Mouse (Mus musculus) C2C12 (cell line): ENCODE data around the gene Klf9. TPM values are rescaled to one million over a fixed set of nuclear protein-coding genes. Genes with fewer than 3 reads are reported as not detected.
A peak's percentile ranks its signal among the peaks of the same experiment; 100 is the strongest.

Source experiments
- H3K27me3 ChIP-seq: one replicate; pipeline ENCODE4 v1.6.1; 2011; ENCODE audit not compliant: control insufficient read depth, insufficient read depth, insufficient read length
- H3K36me3 ChIP-seq: one replicate; pipeline ENCODE4 v1.6.1; 2011; ENCODE audit not compliant: control insufficient read depth, insufficient read depth
- H3K4me3 ChIP-seq: one replicate; pipeline ENCODE4 v1.5.1; 2011; ENCODE audit warnings: mild to moderate bottlenecking, control low read depth; ENCODE audit not compliant: poor library complexity, insufficient read depth, severe bottlenecking
- H3K79me2 ChIP-seq: one replicate; pipeline ENCODE4 v1.6.1; 2011; ENCODE audit not compliant: control insufficient read depth, insufficient read depth
- H3K79me3 ChIP-seq: one replicate; pipeline ENCODE4 v1.6.1; 2011; ENCODE audit warnings: low read depth, control low read depth
- H3ac ChIP-seq: one replicate; pipeline ENCODE3; 2011; ENCODE audit warnings: low read depth; ENCODE audit not compliant: control insufficient read depth, insufficient read length
- CEBPB ChIP-seq: IDR thresholded peaks from one replicate; pipeline ENCODE4 v1.6.1; 2011; ENCODE audit warnings: low read depth, mild to moderate bottlenecking, control low read depth, moderate library complexity
- CTCF ChIP-seq: IDR thresholded peaks from one replicate; pipeline ENCODE4 v1.5.1; 2011; ENCODE audit not compliant: control insufficient read depth, insufficient read depth, insufficient read length
- FOSL1 ChIP-seq: IDR thresholded peaks from one replicate; pipeline ENCODE4 v1.8.0; 2011; ENCODE audit warnings: mild to moderate bottlenecking, low read length; ENCODE audit not compliant: poor library complexity, insufficient read depth, severe bottlenecking
- MAX ChIP-seq: IDR thresholded peaks from one replicate; pipeline ENCODE4 v1.6.1; 2011; ENCODE audit warnings: mild to moderate bottlenecking, control low read depth
- MYOD1 ChIP-seq: IDR thresholded peaks from one replicate; pipeline ENCODE4 v1.6.1; 2011; ENCODE audit warnings: low read depth; ENCODE audit not compliant: control insufficient read depth, insufficient read length
- MYOG ChIP-seq: IDR thresholded peaks from one replicate; pipeline ENCODE4 v1.6.1; 2011; ENCODE audit not compliant: control insufficient read depth, insufficient read length; ENCODE audit errors: extremely low read depth
- USF1 ChIP-seq: IDR thresholded peaks from one replicate; pipeline ENCODE4 v1.6.1; 2011; ENCODE audit warnings: low read depth, mild to moderate bottlenecking, control low read depth, moderate library complexity
- polyA plus RNA-seq: library from polyadenylated mRNA; unstranded; fragments of >200 nt; fragmentation: generic; extraction: Trizol; gene quantifications from one replicate; pipeline ENCODE4 v1.2.1, GENCODE M21; 2012; ENCODE audit warnings: missing spikeins

Klf9 gene
- polyA plus RNA-seq, 1 experiment, result 2.5 TPM

GRCm38 (mm10) chr19:23136202-23136850 is 4.7 kb upstream of the Klf9 start:
- Histone ChIP-seq H3K79me2 (no peaks in the 10 kb centered on the region), H3K4me3 (peak overlapping the region; percentile 18), H3ac (peak overlapping the region; percentile 70), H3K79me3 (no peaks in the 10 kb centered on the region), H3K36me3 (no peaks in the 10 kb centered on the region), H3K27me3 (no peaks in the 10 kb centered on the region)
- TF ChIP-seq MAX (peak; percentile 47), USF1 (peak; percentile 69), MYOD1 (no peak)

DNA sequence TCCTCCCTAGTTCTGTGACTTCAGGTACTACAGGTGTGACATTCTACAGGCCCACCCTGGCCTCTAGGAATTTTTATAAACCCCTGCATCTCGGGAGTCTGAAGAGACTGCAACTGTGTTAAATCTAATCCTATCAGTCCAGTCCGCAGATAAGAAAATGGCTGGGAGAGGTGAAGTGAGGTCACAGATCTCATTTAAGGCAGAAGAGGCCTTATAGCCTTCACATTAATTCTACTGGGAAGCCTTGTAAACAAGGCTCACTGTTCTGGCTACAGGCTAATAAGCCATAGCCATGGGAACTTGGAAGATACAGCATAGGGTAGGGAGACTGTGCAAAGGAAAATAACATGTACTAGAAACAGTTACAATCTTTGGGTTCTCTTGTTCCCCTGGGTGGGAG is 3.7 kb upstream of the Klf9 start:
- H3K79me2 ChIP-seq, result peaks cover 7% of the 10 kb centered on the region
- H3K36me3 ChIP-seq, result no peaks in the 10 kb centered on the region
- no peaks in the 10 kb centered on the region for H3K27me3 ChIP-seq
- no peak overlapping the region for H3ac ChIP-seq
- TF ChIP-seq FOSL1, result no peak
- no peak for TF ChIP-seq CEBPB
- no peak for TF ChIP-seq MYOG
- TF ChIP-seq CTCF, result no peak
- no peak for TF ChIP-seq MAX
- TF ChIP-seq USF1, result no peak
- no peak for TF ChIP-seq MYOD1
- no peaks in the 10 kb centered on the region for H3K79me3 ChIP-seq
- no peak overlapping the region for H3K4me3 ChIP-seq

DNA sequence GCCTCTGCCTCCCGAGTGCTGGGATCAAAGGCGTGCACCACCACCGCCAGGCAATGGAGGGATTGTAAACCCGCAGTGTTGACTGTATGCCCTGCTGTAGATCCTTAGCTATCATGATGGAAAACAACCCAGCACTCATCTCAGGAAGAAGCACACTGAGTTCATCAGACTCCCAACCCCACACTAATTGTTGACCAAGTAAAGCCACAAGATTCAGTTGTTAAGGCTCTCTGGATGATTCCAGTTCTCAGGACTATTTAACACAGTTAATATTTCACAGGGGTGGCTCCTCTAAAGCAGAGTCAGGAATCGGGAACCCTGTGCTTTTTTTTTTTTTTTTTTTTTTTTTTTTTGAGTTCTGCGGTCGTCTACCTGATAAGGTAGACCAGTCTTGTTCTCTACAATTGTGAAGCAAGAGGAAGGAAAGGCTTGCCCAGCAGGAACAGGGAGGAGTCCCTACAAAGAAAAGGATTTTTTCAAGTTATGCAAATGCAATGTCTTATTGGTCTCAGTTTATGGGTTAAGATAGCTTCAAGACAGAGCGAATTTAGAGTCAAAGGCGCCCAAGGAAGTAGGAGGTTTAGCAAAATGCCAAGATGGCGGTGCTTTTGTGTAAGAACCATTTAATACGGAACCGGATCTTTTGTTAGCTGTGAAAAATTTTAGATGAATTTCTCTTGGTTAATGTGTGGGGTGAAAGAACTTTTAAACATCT is 1.1 kb upstream of the Klf9 start:
- H3K79me2 ChIP-seq, result peaks cover 22% of the 10 kb centered on the region
- no peaks in the 10 kb centered on the region for H3K27me3 ChIP-seq
- peak overlapping the region; percentile 49 for H3K4me3 ChIP-seq
- no peak overlapping the region for H3ac ChIP-seq
- no peaks in the 10 kb centered on the region for H3K36me3 ChIP-seq
- no peak for TF ChIP-seq CTCF
- no peak for TF ChIP-seq MYOG
- no peak for TF ChIP-seq USF1
- no peak for TF ChIP-seq CEBPB
- no peak for TF ChIP-seq FOSL1
- no peak for TF ChIP-seq MAX
- no peak for TF ChIP-seq MYOD1
- no peaks in the 10 kb centered on the region for H3K79me3 ChIP-seq

DNA sequence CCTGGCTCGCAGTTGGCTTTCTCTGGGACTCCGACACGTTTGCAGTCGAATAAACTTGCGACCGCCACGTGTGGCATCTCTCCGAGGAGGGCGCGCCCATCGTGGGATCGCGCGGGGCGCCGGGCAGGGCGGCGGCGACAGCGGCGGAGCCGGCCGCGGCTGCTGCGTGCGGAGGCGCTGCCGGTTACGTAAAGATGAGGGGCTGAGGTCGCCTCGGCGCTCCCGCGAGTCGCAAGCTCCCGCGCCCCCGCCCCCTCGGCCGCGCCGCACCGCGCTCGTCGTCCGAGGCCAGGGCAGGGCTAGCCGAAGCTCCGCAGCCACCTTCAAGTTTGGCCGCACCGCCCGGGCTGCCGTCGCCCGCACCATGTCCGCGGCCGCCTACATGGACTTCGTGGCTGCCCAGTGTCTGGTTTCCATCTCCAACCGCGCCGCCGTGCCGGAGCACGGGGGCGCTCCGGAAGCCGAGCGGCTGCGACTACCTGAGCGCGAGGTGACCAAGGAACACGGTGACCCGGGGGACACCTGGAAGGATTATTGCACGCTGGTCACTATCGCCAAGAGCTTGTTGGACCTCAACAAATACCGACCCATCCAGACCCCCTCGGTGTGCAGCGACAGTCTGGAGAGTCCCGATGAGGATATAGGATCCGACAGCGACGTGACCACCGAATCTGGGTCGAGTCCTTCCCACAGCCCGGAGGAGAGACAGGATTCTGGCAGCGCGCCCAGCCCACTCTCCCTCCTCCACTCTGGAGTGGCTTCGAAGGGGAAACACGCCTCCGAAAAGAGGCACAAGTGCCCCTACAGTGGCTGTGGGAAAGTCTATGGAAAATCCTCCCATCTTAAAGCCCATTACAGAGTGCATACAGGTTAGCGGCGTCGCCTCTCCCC is 610 bp downstream of the Klf9 start:
- TF ChIP-seq CTCF, result no peak
- no peak for TF ChIP-seq FOSL1
- no peak for TF ChIP-seq MYOG
- no peak for TF ChIP-seq MAX
- no peak for TF ChIP-seq USF1
- TF ChIP-seq MYOD1, result no peak
- TF ChIP-seq CEBPB, result no peak
- Histone ChIP-seq H3K36me3 (no peaks in the 10 kb centered on the region), H3K27me3 (no peaks in the 10 kb centered on the region), H3K4me3 (peak overlapping the region; percentile 49), H3K79me3 (peaks cover 3% of the 10 kb centered on the region), H3K79me2 (peaks cover 29% of the 10 kb centered on the region), H3ac (peak overlapping the region; percentile 77)

DNA sequence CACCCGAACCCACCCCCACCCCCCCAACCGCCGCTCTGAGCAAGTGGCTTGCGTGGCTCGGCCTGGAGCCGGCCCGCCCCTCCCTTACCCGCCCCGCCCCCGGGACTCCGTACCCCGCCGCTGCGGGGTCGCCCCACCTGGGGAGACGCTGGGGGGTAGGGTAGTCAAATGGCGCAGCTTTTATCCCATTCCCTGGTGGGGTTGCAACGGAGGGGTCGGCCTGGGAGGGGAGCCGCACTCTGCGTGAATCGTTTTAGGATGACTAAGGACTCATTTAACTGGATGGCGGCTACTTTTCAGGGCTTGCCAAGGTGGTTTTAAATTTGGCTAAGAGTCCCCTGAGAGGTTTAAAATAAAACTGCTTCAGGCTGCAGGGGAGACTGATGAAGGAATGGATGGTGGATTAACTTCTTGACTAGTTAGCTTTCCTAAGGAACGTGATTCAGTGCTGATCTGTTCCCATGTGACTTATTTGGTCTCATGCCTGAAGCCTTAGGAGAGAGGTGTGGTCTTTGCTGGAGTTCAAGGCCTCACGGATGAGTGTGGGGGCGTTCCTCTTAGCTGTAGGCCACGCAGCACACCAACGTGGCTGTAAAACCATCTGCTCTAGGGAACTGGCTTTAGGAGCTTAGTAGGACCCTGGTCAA is 1.5 kb downstream of the Klf9 start:
- Histone ChIP-seq H3K4me3 (peak overlapping the region; percentile 49), H3ac (peak overlapping the region; percentile 40), H3K79me2 (peaks cover 29% of the 10 kb centered on the region), H3K36me3 (no peaks in the 10 kb centered on the region), H3K27me3 (no peaks in the 10 kb centered on the region), H3K79me3 (peaks cover 3% of the 10 kb centered on the region)
- TF ChIP-seq CTCF, result no peak
- TF ChIP-seq USF1, result peak; percentile 67
- no peak for TF ChIP-seq CEBPB
- no peak for TF ChIP-seq MYOG
